Mouse (Mus musculus): ENCODE measurements around the gene Gtpbp2. TPM values are rescaled to one million over a fixed set of nuclear protein-coding genes. Genes with fewer than 3 reads are reported as not detected.

The Gtpbp2 gene
- polyA plus RNA-seq, 1 experiment from 2014 or later, result 38.8 TPM

- 91% methylated on average over 8 of the region's 8 CpGs for WGBS
Observed at GRCm38 (mm10) chr17:46164301-46164700, 3.5 kb downstream of the Gtpbp2 start.

GRCm38 (mm10) chr17:46164791-46165190, 4.0 kb downstream of the Gtpbp2 start:
- peaks cover 33% of the 10 kb centered on the region for H3K36me3 ChIP-seq (ENCODE audit: insufficient read depth, low read length)
- DNase-seq (ENCODE audit: low spot score) (no peak), ATAC-seq (no peak)
- 92% methylated on average over 10 of the region's 10 CpGs for WGBS
- no peaks in the 10 kb centered on the region for H3K9me3 ChIP-seq (ENCODE audit: low read length)
- H3K4me2 ChIP-seq (replicated peaks; ENCODE audit: low read depth, low read length), result no peak overlapping the region
- no peaks in the 10 kb centered on the region for H3K27me3 ChIP-seq (replicated peaks; ENCODE audit: insufficient read depth, low read length)
- TF ChIP-seq CTCF (IDR thresholded peaks at IDR 0.05) (no peak), EP300 (IDR thresholded peaks at IDR 0.05) (no peak)
- peaks cover 3% of the 10 kb centered on the region; the same call in 1 of the 2 replicates for H3K4me1 ChIP-seq (ENCODE audit: insufficient read depth, low read depth, low read length)
- no peak overlapping the region for H3K9ac ChIP-seq (replicated peaks; ENCODE audit: low read depth)
- H3K27ac ChIP-seq (ENCODE audit: low read length), result no peak overlapping the region
- H3K4me3 ChIP-seq (ENCODE audit: low read depth, low read length), result no peak overlapping the region

More at GRCm38 (mm10) chr17:46164301-46164700, 3.5 kb downstream of the Gtpbp2 start:
- Histone ChIP-seq H3K4me2 (replicated peaks; ENCODE audit: low read depth, low read length) (no peak overlapping the region), H3K4me1 (ENCODE audit: insufficient read depth, low read depth, low read length) (peaks cover 3% of the 10 kb centered on the region; the same call in 1 of the 2 replicates), H3K36me3 (ENCODE audit: insufficient read depth, low read length) (peaks cover 30% of the 10 kb centered on the region), H3K9ac (replicated peaks; ENCODE audit: low read depth) (no peak overlapping the region), H3K9me3 (ENCODE audit: low read length) (no peaks in the 10 kb centered on the region), H3K27ac (ENCODE audit: low read length) (no peak overlapping the region), H3K4me3 (ENCODE audit: low read depth, low read length) (no peak overlapping the region), H3K27me3 (replicated peaks; ENCODE audit: insufficient read depth, low read length) (no peaks in the 10 kb centered on the region)
- no peak for ATAC-seq
- no peak for DNase-seq (ENCODE audit: low spot score)
- TF ChIP-seq CTCF (IDR thresholded peaks at IDR 0.05), result no peak
- TF ChIP-seq EP300 (IDR thresholded peaks at IDR 0.05), result no peak

- Histone ChIP-seq H3K4me3 (ENCODE audit: low read depth, low read length) (no peak overlapping the region), H3K36me3 (ENCODE audit: insufficient read depth, low read length) (peaks cover 33% of the 10 kb centered on the region), H3K27me3 (replicated peaks; ENCODE audit: insufficient read depth, low read length) (no peaks in the 10 kb centered on the region), H3K27ac (ENCODE audit: low read length) (no peak overlapping the region), H3K4me2 (replicated peaks; ENCODE audit: low read depth, low read length) (no peak overlapping the region), H3K9ac (replicated peaks; ENCODE audit: low read depth) (no peak overlapping the region), H3K4me1 (ENCODE audit: insufficient read depth, low read depth, low read length) (peaks cover 3% of the 10 kb centered on the region; the same call in 1 of the 2 replicates), H3K9me3 (ENCODE audit: low read length) (no peaks in the 10 kb centered on the region)
- TF ChIP-seq CTCF (IDR thresholded peaks at IDR 0.05) (no peak), EP300 (IDR thresholded peaks at IDR 0.05) (no peak)
- 83% methylated on average over 12 of the region's 12 CpGs for WGBS
- ATAC-seq (no peak), DNase-seq (ENCODE audit: low spot score) (no peak)
Observed at GRCm38 (mm10) chr17:46165460-46165859, 4.6 kb downstream of the Gtpbp2 start.

- ATAC-seq (no peak), DNase-seq (ENCODE audit: low spot score) (no peak)
- Histone ChIP-seq H3K9ac (replicated peaks; ENCODE audit: low read depth) (no peak overlapping the region), H3K9me3 (ENCODE audit: low read length) (no peaks in the 10 kb centered on the region), H3K4me1 (ENCODE audit: insufficient read depth, low read depth, low read length) (peaks cover 3% of the 10 kb centered on the region; the same call in 1 of the 2 replicates), H3K4me2 (replicated peaks; ENCODE audit: low read depth, low read length) (no peak overlapping the region), H3K4me3 (ENCODE audit: low read depth, low read length) (no peak overlapping the region), H3K27ac (ENCODE audit: low read length) (no peak overlapping the region), H3K27me3 (replicated peaks; ENCODE audit: insufficient read depth, low read length) (no peaks in the 10 kb centered on the region), H3K36me3 (ENCODE audit: insufficient read depth, low read length) (peaks cover 33% of the 10 kb centered on the region)
- 59% methylated on average over 5 of the region's 5 CpGs for WGBS
- no peak for TF ChIP-seq EP300 (IDR thresholded peaks at IDR 0.05)
- TF ChIP-seq CTCF (IDR thresholded peaks at IDR 0.05), result no peak
Observed at GRCm38 (mm10) chr17:46166270-46166669, 5.4 kb downstream of the Gtpbp2 start.

- Histone ChIP-seq H3K27me3 (replicated peaks; ENCODE audit: insufficient read depth, low read length) (no peaks in the 10 kb centered on the region), H3K36me3 (ENCODE audit: insufficient read depth, low read length) (peaks cover 33% of the 10 kb centered on the region), H3K4me1 (ENCODE audit: insufficient read depth, low read depth, low read length) (no peaks in the 10 kb centered on the region), H3K4me2 (replicated peaks; ENCODE audit: low read depth, low read length) (no peak overlapping the region), H3K9me3 (ENCODE audit: low read length) (no peaks in the 10 kb centered on the region), H3K4me3 (ENCODE audit: low read depth, low read length) (no peak overlapping the region), H3K27ac (ENCODE audit: low read length) (no peak overlapping the region), H3K9ac (replicated peaks; ENCODE audit: low read depth) (no peak overlapping the region)
- TF ChIP-seq CTCF (IDR thresholded peaks at IDR 0.05) (peak; percentile 56), EP300 (IDR thresholded peaks at IDR 0.05) (no peak)
- ATAC-seq, result no peak
- 82% methylated on average over 11 of the region's 11 CpGs for WGBS
- no peak for DNase-seq (ENCODE audit: low spot score)
Observed at GRCm38 (mm10) chr17:46167014-46167413, 6.2 kb downstream of the Gtpbp2 start.

GRCm38 (mm10) chr17:46168318-46168717, 7.5 kb downstream of the Gtpbp2 start:
- H3K4me2 ChIP-seq (replicated peaks; ENCODE audit: low read depth, low read length), result no peak overlapping the region
- WGBS, result 35% methylated on average over 5 of the region's 5 CpGs
- H3K27me3 ChIP-seq (replicated peaks; ENCODE audit: insufficient read depth, low read length), result no peaks in the 10 kb centered on the region
- H3K36me3 ChIP-seq (ENCODE audit: insufficient read depth, low read length), result peaks cover 40% of the 10 kb centered on the region
- no peaks in the 10 kb centered on the region for H3K9me3 ChIP-seq (ENCODE audit: low read length)
- H3K27ac ChIP-seq (ENCODE audit: low read length), result no peak overlapping the region
- DNase-seq (ENCODE audit: low spot score) (no peak), ATAC-seq (0 out of 2 replicates have a peak, but pooled peaks have one; percentile 16)
- no peak overlapping the region for H3K9ac ChIP-seq (replicated peaks; ENCODE audit: low read depth)
- no peak; the same call in 1 of the 2 replicates for TF ChIP-seq CTCF (IDR thresholded peaks at IDR 0.05)
- no peak for TF ChIP-seq EP300 (IDR thresholded peaks at IDR 0.05)
- H3K4me1 ChIP-seq (ENCODE audit: insufficient read depth, low read depth, low read length), result no peaks in the 10 kb centered on the region
- H3K4me3 ChIP-seq (ENCODE audit: low read depth, low read length), result no peak overlapping the region

- Histone ChIP-seq H3K4me3 (ENCODE audit: low read depth, low read length) (no peak overlapping the region), H3K36me3 (ENCODE audit: insufficient read depth, low read length) (peaks cover 40% of the 10 kb centered on the region), H3K4me2 (replicated peaks; ENCODE audit: low read depth, low read length) (no peak overlapping the region), H3K9ac (replicated peaks; ENCODE audit: low read depth) (no peak overlapping the region), H3K27me3 (replicated peaks; ENCODE audit: insufficient read depth, low read length) (no peaks in the 10 kb centered on the region), H3K27ac (ENCODE audit: low read length) (no peak overlapping the region), H3K4me1 (ENCODE audit: insufficient read depth, low read depth, low read length) (no peaks in the 10 kb centered on the region), H3K9me3 (ENCODE audit: low read length) (no peaks in the 10 kb centered on the region)
- DNase-seq (ENCODE audit: low spot score) (no peak), ATAC-seq (no peak)
- WGBS, result 85% methylated on average over 5 of the region's 5 CpGs
- TF ChIP-seq EP300 (IDR thresholded peaks at IDR 0.05), result no peak
- TF ChIP-seq CTCF (IDR thresholded peaks at IDR 0.05), result no peak
Observed at GRCm38 (mm10) chr17:46168768-46169167, 7.9 kb downstream of the Gtpbp2 start.
